Mouse (Mus musculus) liver, embryonic 15.5 days (tissue): ENCODE measurements around the gene Gm20388. TPM values are rescaled to one million over a fixed set of nuclear protein-coding genes. Genes with fewer than 3 reads are reported as not detected.

Experiments
- ATAC-seq: fragments of 200-750 bp; cut with Nextera tagmentation; 2 replicates; pipeline ENCODE4 v1.8.0; 2017; ENCODE audit warnings: moderate number of reproducible peaks, mild to moderate bottlenecking, moderate library complexity; ENCODE audit not compliant: insufficient read depth
- H3K27ac ChIP-seq: fragments of 300-500 bp; sonication (generic); replicated peaks from 2 replicates; pipeline ENCODE4 v1.5.1; 2015; ENCODE audit warnings: mild to moderate bottlenecking, inconsistent platforms
- H3K27me3 ChIP-seq: fragments of 300-500 bp; sonication (generic); 2 replicates; pipeline ENCODE4 v1.6.1; 2015; ENCODE audit warnings: mild to moderate bottlenecking, inconsistent platforms
- H3K36me3 ChIP-seq: fragments of 300-500 bp; sonication (generic); replicated peaks from 2 replicates; pipeline ENCODE4 v1.6.1; 2015; ENCODE audit warnings: moderate library complexity, mild to moderate bottlenecking, inconsistent platforms
- H3K4me1 ChIP-seq: fragments of 300-500 bp; sonication (generic); replicated peaks from 2 replicates; pipeline ENCODE4 v1.6.1; 2015; ENCODE audit warnings: inconsistent platforms
- H3K4me2 ChIP-seq: fragments of 300-500 bp; sonication (generic); 2 replicates; pipeline ENCODE4 v1.6.1; 2015; ENCODE audit warnings: moderate library complexity, mild to moderate bottlenecking, inconsistent platforms
- H3K4me3 ChIP-seq: fragments of 300-500 bp; sonication (generic); replicated peaks from 2 replicates; pipeline ENCODE4 v1.5.1; 2015; ENCODE audit warnings: mild to moderate bottlenecking, inconsistent platforms
- H3K9ac ChIP-seq: fragments of 300-500 bp; sonication (generic); 2 replicates; pipeline ENCODE4 v1.6.1; 2015; ENCODE audit warnings: moderate library complexity, mild to moderate bottlenecking, inconsistent platforms
- H3K9me3 ChIP-seq: fragments of 300-500 bp; sonication (generic); replicated peaks from 2 replicates; pipeline ENCODE4 v1.6.1; 2016; ENCODE audit warnings: inconsistent platforms
- WGBS: fragments of 180-500 bp; shearing (Covaris S2); methylation state at CpG from one replicate; pipeline ENCODE4 v1.1.7; 2015; ENCODE audit warnings: mixed read lengths; ENCODE audit not compliant: insufficient replicate concordance; 5-methylcytosine and 5-hydroxymethylcytosine counted together
- polyA plus RNA-seq: library from polyadenylated mRNA; unstranded; fragments of >200 nt; fragmentation: Nextera tagmentation; extraction: Ambion mirVana; gene quantifications from 2 replicates; pipeline ENCODE4 v1.2.1, GENCODE M21; 2015

The Gm20388 gene
- polyA plus RNA-seq, 1 experiment from 2014 or later: not detected

GRCm38 (mm10) chr8:120598579-120598978 is 687.9 kb downstream of the Gm20388 start:
- WGBS: 57% methylated on average over 24 of the region's 24 CpGs
- Histone ChIP-seq H3K9me3 (no peaks in the 10 kb centered on the region), H3K27me3 (peaks cover 6% of the 10 kb centered on the region; the same call in 1 of the 2 replicates), H3K36me3 (no peaks in the 10 kb centered on the region), H3K27ac (no peak overlapping the region), H3K4me3 (no peak overlapping the region), H3K9ac (no peak overlapping the region), H3K4me2 (no peak overlapping the region), H3K4me1 (peaks cover 3% of the 10 kb centered on the region; the same call in 1 of the 2 replicates)
- ATAC-seq: no peak

GRCm38 (mm10) chr8:120599504-120599903 is 688.9 kb downstream of the Gm20388 start:
- no peak overlapping the region for H3K27ac ChIP-seq
- no peak overlapping the region for H3K4me2 ChIP-seq
- ATAC-seq: no peak
- no peak overlapping the region for H3K4me3 ChIP-seq
- peaks cover 6% of the 10 kb centered on the region; the same call in 1 of the 2 replicates for H3K27me3 ChIP-seq
- H3K9ac ChIP-seq: no peak overlapping the region
- 27% methylated on average over 7 of the region's 7 CpGs for WGBS
- no peaks in the 10 kb centered on the region for H3K36me3 ChIP-seq
- peaks cover 3% of the 10 kb centered on the region; the same call in 1 of the 2 replicates for H3K4me1 ChIP-seq
- H3K9me3 ChIP-seq: no peaks in the 10 kb centered on the region

GRCm38 (mm10) chr8:120602672-120603071 is 692.0 kb downstream of the Gm20388 start:
- peaks cover 6% of the 10 kb centered on the region for H3K4me1 ChIP-seq
- H3K36me3 ChIP-seq: no peaks in the 10 kb centered on the region
- no peak overlapping the region for H3K9ac ChIP-seq
- 63% methylated on average over 6 of the region's 6 CpGs for WGBS
- ATAC-seq: no peak
- no peak overlapping the region for H3K4me2 ChIP-seq
- H3K4me3 ChIP-seq: no peak overlapping the region
- no peak overlapping the region for H3K27ac ChIP-seq
- H3K9me3 ChIP-seq: no peaks in the 10 kb centered on the region
- H3K27me3 ChIP-seq: peaks cover 6% of the 10 kb centered on the region; the same call in 1 of the 2 replicates

DNA sequence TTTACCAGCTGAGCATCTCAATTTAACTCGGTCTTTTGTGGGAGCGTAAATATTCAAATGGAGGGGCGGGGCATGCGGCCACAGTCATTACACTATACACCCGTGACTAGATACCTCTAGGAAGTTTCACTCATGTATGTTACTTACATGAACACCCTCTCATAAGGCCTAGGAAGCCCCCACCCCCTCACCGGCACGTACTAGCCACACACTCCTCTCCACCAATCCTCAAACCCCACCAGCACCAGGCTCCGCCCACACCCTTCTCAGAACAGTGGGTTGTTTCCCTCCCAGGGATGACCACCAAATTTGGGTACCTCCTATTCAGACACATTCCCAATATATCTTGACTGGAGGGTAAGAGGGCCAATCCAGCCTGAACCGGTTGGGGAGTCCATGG is 696.8 kb downstream of the Gm20388 start:
- Histone ChIP-seq H3K4me2 (peak overlapping the region; percentile 46), H3K36me3 (no peaks in the 10 kb centered on the region), H3K9me3 (no peaks in the 10 kb centered on the region), H3K4me1 (peaks cover 10% of the 10 kb centered on the region), H3K9ac (no peak overlapping the region), H3K27ac (no peak overlapping the region), H3K4me3 (0 out of 2 replicates have a peak overlapping the region, but pooled peaks have one; percentile 14), H3K27me3 (peaks cover 6% of the 10 kb centered on the region; the same call in 1 of the 2 replicates)
- 67% methylated on average over 9 of the region's 9 CpGs for WGBS
- ATAC-seq: no peak

GRCm38 (mm10) chr8:120607885-120608284 is 697.2 kb downstream of the Gm20388 start:
- Histone ChIP-seq H3K9ac (no peak overlapping the region), H3K4me1 (peaks cover 10% of the 10 kb centered on the region), H3K4me2 (peak overlapping the region; percentile 46), H3K36me3 (no peaks in the 10 kb centered on the region), H3K9me3 (no peaks in the 10 kb centered on the region), H3K4me3 (peak overlapping the region; percentile 14; the same call in 1 of the 2 replicates), H3K27me3 (peaks cover 9% of the 10 kb centered on the region; the same call in 1 of the 2 replicates), H3K27ac (no peak overlapping the region)
- ATAC-seq: no peak
- WGBS: 5% methylated on average over 7 of the region's 7 CpGs

- 73% methylated on average over 6 of the region's 6 CpGs for WGBS
- no peaks in the 10 kb centered on the region for H3K9me3 ChIP-seq
These were observed 700.2 kb downstream of the Gm20388 start for GRCm38 (mm10) chr8:120610824-120611223.

DNA sequence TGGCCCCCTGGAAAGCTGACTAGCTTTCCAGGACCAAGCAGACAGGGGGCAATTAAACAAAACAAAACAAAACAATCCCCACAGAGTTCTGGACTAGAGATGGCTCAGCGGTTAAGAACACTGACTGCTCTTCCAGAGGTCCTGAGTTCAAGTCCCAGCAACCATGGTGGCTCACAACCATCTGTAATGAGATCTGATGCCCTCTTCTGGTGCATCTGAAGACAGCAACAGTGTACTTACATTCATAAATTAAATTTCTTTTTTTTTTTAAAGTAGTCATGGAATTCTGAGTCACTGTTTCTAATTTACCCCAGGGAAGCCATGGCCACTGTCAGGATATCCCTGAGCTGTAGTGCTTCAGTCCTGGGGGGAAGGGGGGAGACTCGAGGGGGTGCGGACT is 703.9 kb downstream of the Gm20388 start:
- H3K4me3 ChIP-seq: no peak overlapping the region
- H3K4me2 ChIP-seq: no peak overlapping the region
- H3K36me3 ChIP-seq: no peaks in the 10 kb centered on the region
- H3K4me1 ChIP-seq: peaks cover 11% of the 10 kb centered on the region
- H3K27ac ChIP-seq: no peak overlapping the region
- ATAC-seq: no peak
- no peaks in the 10 kb centered on the region for H3K9me3 ChIP-seq
- 58% methylated on average over 3 of the region's 3 CpGs for WGBS
- H3K9ac ChIP-seq: no peak overlapping the region
- H3K27me3 ChIP-seq: peaks cover 20% of the 10 kb centered on the region; the same call in 1 of the 2 replicates

More at GRCm38 (mm10) chr8:120610824-120611223, 700.2 kb downstream of the Gm20388 start:
- Histone ChIP-seq H3K36me3 (no peaks in the 10 kb centered on the region), H3K9ac (no peak overlapping the region), H3K4me1 (peaks cover 10% of the 10 kb centered on the region), H3K27me3 (peaks cover 22% of the 10 kb centered on the region; the same call in 1 of the 2 replicates), H3K4me3 (no peak overlapping the region), H3K4me2 (no peak overlapping the region), H3K27ac (no peak overlapping the region)
- ATAC-seq: no peak

DNA sequence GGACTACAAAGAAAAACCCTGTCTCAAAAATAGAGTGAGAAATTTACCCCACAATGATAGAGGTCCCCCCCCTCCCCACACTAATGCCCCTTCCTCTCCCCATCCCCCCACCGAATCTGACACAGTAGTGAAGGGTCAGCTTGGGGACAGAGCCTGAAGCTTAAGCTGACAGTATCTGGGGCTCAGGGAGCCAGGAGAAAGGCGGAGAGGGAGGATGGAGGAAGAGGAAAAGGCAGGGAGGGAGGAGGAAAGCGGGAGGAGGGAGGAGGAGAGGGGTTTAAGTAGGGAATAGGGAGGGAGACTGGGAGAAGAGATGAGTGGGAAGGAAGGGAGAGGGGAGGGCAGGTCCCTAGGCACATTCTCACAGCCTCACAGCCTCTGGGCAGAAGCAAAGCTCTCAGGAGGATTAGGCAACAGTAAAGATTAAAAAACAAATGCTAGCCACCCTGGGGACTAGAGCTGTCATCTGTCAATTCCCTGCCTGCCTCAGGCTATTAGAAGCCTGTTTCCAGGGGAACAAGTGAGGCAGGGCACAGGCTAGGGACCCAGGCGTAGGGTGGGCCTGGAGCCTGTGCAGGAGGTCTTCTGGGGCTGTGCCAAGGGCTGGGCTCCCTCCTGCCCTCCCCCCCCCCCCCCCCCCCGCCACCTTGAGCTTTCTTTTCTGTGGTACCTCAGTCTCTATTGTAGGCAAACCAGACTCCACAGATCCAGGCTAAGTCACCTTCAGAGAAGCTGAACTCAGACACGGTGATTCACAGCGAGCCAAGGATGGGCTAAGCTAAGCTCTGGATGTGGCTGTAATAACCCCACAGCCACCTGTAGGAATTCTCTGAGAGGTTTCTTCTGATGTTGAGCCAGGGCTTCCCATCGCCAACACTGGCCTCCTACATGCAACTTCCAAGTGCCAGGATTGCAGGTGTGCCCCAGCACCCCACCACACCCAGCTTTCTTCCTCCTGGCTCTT is 706.3 kb downstream of the Gm20388 start:
- Histone ChIP-seq H3K9me3 (no peaks in the 10 kb centered on the region), H3K4me1 (peaks cover 27% of the 10 kb centered on the region), H3K9ac (no peak overlapping the region), H3K36me3 (no peaks in the 10 kb centered on the region), H3K27ac (no peak overlapping the region), H3K4me2 (no peak overlapping the region), H3K4me3 (no peak overlapping the region), H3K27me3 (peaks cover 15% of the 10 kb centered on the region; the same call in 1 of the 2 replicates)
- 49% methylated on average over 7 of the region's 8 CpGs for WGBS
- ATAC-seq: no peak

- WGBS: 0% methylated on average over 6 of the region's 6 CpGs
- Histone ChIP-seq H3K9ac (no peak overlapping the region), H3K4me3 (no peak overlapping the region), H3K9me3 (no peaks in the 10 kb centered on the region), H3K4me1 (peaks cover 31% of the 10 kb centered on the region), H3K36me3 (no peaks in the 10 kb centered on the region), H3K27ac (no peak overlapping the region), H3K4me2 (no peak overlapping the region), H3K27me3 (peaks cover 10% of the 10 kb centered on the region; the same call in 1 of the 2 replicates)
- ATAC-seq: no peak
These were observed 707.5 kb downstream of the Gm20388 start for GRCm38 (mm10) chr8:120618110-120618509.

GRCm38 (mm10) chr8:120619235-120620180 is 708.9 kb downstream of the Gm20388 start:
- peak; percentile 19; the same call in 1 of the 2 replicates for ATAC-seq
- WGBS: 54% methylated on average over 11 of the region's 11 CpGs
- no peak overlapping the region for H3K9ac ChIP-seq
- peaks cover 42% of the 10 kb centered on the region for H3K4me1 ChIP-seq
- no peaks in the 10 kb centered on the region for H3K27me3 ChIP-seq
- H3K4me2 ChIP-seq: no peak overlapping the region
- peak overlapping the region; percentile 64 for H3K27ac ChIP-seq
- H3K9me3 ChIP-seq: no peaks in the 10 kb centered on the region
- no peak overlapping the region for H3K4me3 ChIP-seq
- no peaks in the 10 kb centered on the region for H3K36me3 ChIP-seq
